Mouse (Mus musculus): ENCODE measurements around the gene Tgoln1. TPM values are rescaled to one million over a fixed set of nuclear protein-coding genes. Genes with fewer than 3 reads are reported as not detected.

The Tgoln1 gene
- polyA plus RNA-seq, 1 experiment from 2014 or later = 136 TPM

GRCm38 (mm10) chr6:72656053-72656442, 39.2 kb upstream of the Tgoln1 start:
- Histone ChIP-seq H3K36me3 (ENCODE audit: control insufficient read depth, insufficient read depth) (no peaks in the 10 kb centered on the region), H3K4me3 (ENCODE audit: low read depth, low read length) (no peak overlapping the region), H3K27ac (ENCODE audit: low read depth, low read length) (no peak overlapping the region), H3K9me3 (ENCODE audit: control insufficient read depth) (no peaks in the 10 kb centered on the region), H3K4me2 (replicated peaks; ENCODE audit: low read depth) (peak overlapping the region; percentile 48), H3K27me3 (replicated peaks; ENCODE audit: control insufficient read depth, insufficient read depth, low read length) (no peaks in the 10 kb centered on the region), H3K9ac (ENCODE audit: low read depth, low read length) (no peak overlapping the region), H3K4me1 (replicated peaks; ENCODE audit: control insufficient read depth, insufficient read depth, low read length) (peaks cover 8% of the 10 kb centered on the region; the same call in 1 of the 2 replicates)
- no peak for ATAC-seq
- no peak for TF ChIP-seq CTCF (IDR thresholded peaks at IDR 0.05; ENCODE audit: low read depth)
- WGBS = 63% methylated on average over 7 of the region's 7 CpGs

GRCm38 (mm10) chr6:72655309-72656052, 38.7 kb upstream of the Tgoln1 start:
- H3K36me3 ChIP-seq (ENCODE audit: control insufficient read depth, insufficient read depth) = no peaks in the 10 kb centered on the region
- H3K27ac ChIP-seq (ENCODE audit: low read depth, low read length) = peak overlapping the region; percentile 35; the same call in 1 of the 2 replicates
- 40% methylated on average over 20 of the region's 20 CpGs for WGBS
- no peaks in the 10 kb centered on the region for H3K9me3 ChIP-seq (ENCODE audit: control insufficient read depth)
- TF ChIP-seq CTCF (IDR thresholded peaks at IDR 0.05; ENCODE audit: low read depth) = no peak
- peak overlapping the region; percentile 48 for H3K4me2 ChIP-seq (replicated peaks; ENCODE audit: low read depth)
- ATAC-seq = peak; percentile 37
- no peak overlapping the region for H3K9ac ChIP-seq (ENCODE audit: low read depth, low read length)
- H3K27me3 ChIP-seq (replicated peaks; ENCODE audit: control insufficient read depth, insufficient read depth, low read length) = no peaks in the 10 kb centered on the region
- H3K4me1 ChIP-seq (replicated peaks; ENCODE audit: control insufficient read depth, insufficient read depth, low read length) = 0 out of 2 replicates have a peak, but pooled peaks cover 7% of the 10 kb centered on the region
- H3K4me3 ChIP-seq (ENCODE audit: low read depth, low read length) = peak overlapping the region; percentile 11

- Histone ChIP-seq H3K4me1 (replicated peaks; ENCODE audit: control insufficient read depth, insufficient read depth, low read length) (0 out of 2 replicates have a peak, but pooled peaks cover 4% of the 10 kb centered on the region), H3K4me3 (ENCODE audit: low read depth, low read length) (no peak overlapping the region), H3K9ac (ENCODE audit: low read depth, low read length) (no peak overlapping the region), H3K27me3 (replicated peaks; ENCODE audit: control insufficient read depth, insufficient read depth, low read length) (no peaks in the 10 kb centered on the region), H3K36me3 (ENCODE audit: control insufficient read depth, insufficient read depth) (no peaks in the 10 kb centered on the region), H3K27ac (ENCODE audit: low read depth, low read length) (no peak overlapping the region), H3K9me3 (ENCODE audit: control insufficient read depth) (no peaks in the 10 kb centered on the region), H3K4me2 (replicated peaks; ENCODE audit: low read depth) (no peak overlapping the region)
- TF ChIP-seq CTCF (IDR thresholded peaks at IDR 0.05; ENCODE audit: low read depth) = no peak
- WGBS = 94% methylated on average over 6 of the region's 6 CpGs
- no peak for ATAC-seq
These were observed 37.6 kb upstream of the Tgoln1 start for GRCm38 (mm10) chr6:72654355-72654754.

GRCm38 (mm10) chr6:72653419-72653818, 36.6 kb upstream of the Tgoln1 start:
- Histone ChIP-seq H3K9me3 (ENCODE audit: control insufficient read depth) (no peaks in the 10 kb centered on the region), H3K4me3 (ENCODE audit: low read depth, low read length) (no peak overlapping the region), H3K4me1 (replicated peaks; ENCODE audit: control insufficient read depth, insufficient read depth, low read length) (0 out of 2 replicates have a peak, but pooled peaks cover 4% of the 10 kb centered on the region), H3K9ac (ENCODE audit: low read depth, low read length) (no peak overlapping the region), H3K27me3 (replicated peaks; ENCODE audit: control insufficient read depth, insufficient read depth, low read length) (no peaks in the 10 kb centered on the region), H3K4me2 (replicated peaks; ENCODE audit: low read depth) (no peak overlapping the region), H3K36me3 (ENCODE audit: control insufficient read depth, insufficient read depth) (no peaks in the 10 kb centered on the region), H3K27ac (ENCODE audit: low read depth, low read length) (no peak overlapping the region)
- no peak for TF ChIP-seq CTCF (IDR thresholded peaks at IDR 0.05; ENCODE audit: low read depth)
- no peak for ATAC-seq
- 70% methylated on average over 7 of the region's 7 CpGs for WGBS

- no peak for TF ChIP-seq CTCF (IDR thresholded peaks at IDR 0.05; ENCODE audit: low read depth)
- Histone ChIP-seq H3K9ac (ENCODE audit: low read depth, low read length) (no peak overlapping the region), H3K27me3 (replicated peaks; ENCODE audit: control insufficient read depth, insufficient read depth, low read length) (no peaks in the 10 kb centered on the region), H3K9me3 (ENCODE audit: control insufficient read depth) (no peaks in the 10 kb centered on the region), H3K4me2 (replicated peaks; ENCODE audit: low read depth) (no peak overlapping the region), H3K4me1 (replicated peaks; ENCODE audit: control insufficient read depth, insufficient read depth, low read length) (0 out of 2 replicates have a peak, but pooled peaks cover under 1% of the 10 kb centered on the region), H3K4me3 (ENCODE audit: low read depth, low read length) (no peak overlapping the region), H3K27ac (ENCODE audit: low read depth, low read length) (no peak overlapping the region), H3K36me3 (ENCODE audit: control insufficient read depth, insufficient read depth) (no peaks in the 10 kb centered on the region; the same call in 1 of the 2 replicates)
- ATAC-seq = 0 out of 2 replicates have a peak, but pooled peaks have one; percentile 15
- 54% methylated on average over 10 of the region's 10 CpGs for WGBS
These were observed 33.6 kb upstream of the Tgoln1 start for GRCm38 (mm10) chr6:72650338-72650851.

GRCm38 (mm10) chr6:72648002-72648595, 31.3 kb upstream of the Tgoln1 start:
- no peak overlapping the region for H3K27ac ChIP-seq (ENCODE audit: low read depth, low read length)
- no peak for ATAC-seq
- no peak for TF ChIP-seq CTCF (IDR thresholded peaks at IDR 0.05; ENCODE audit: low read depth)
- H3K9me3 ChIP-seq (ENCODE audit: control insufficient read depth) = no peaks in the 10 kb centered on the region
- no peaks in the 10 kb centered on the region for H3K27me3 ChIP-seq (replicated peaks; ENCODE audit: control insufficient read depth, insufficient read depth, low read length)
- no peak overlapping the region for H3K4me2 ChIP-seq (replicated peaks; ENCODE audit: low read depth)
- H3K4me3 ChIP-seq (ENCODE audit: low read depth, low read length) = no peak overlapping the region
- no peaks in the 10 kb centered on the region for H3K4me1 ChIP-seq (replicated peaks; ENCODE audit: control insufficient read depth, insufficient read depth, low read length)
- H3K9ac ChIP-seq (ENCODE audit: low read depth, low read length) = no peak overlapping the region
- H3K36me3 ChIP-seq (ENCODE audit: control insufficient read depth, insufficient read depth) = no peaks in the 10 kb centered on the region; the same call in 1 of the 2 replicates
- WGBS = 72% methylated on average over 12 of the region's 12 CpGs
